Mouse (Mus musculus) lung, adult 2 months (tissue): ENCODE results near the gene Slc29a3.

Experiments used
- CTCF ChIP-seq: fragments of 200-500 bp; IDR thresholded peaks from 2 replicates; pipeline ENCODE4 v1.5.1; 2011; ENCODE audit warnings: mild to moderate bottlenecking, low read length, control low read depth; ENCODE audit not compliant: insufficient read depth
- POLR2A ChIP-seq: fragments of 200-500 bp; IDR thresholded peaks from 2 replicates; pipeline ENCODE4 v1.6.1; 2011; ENCODE audit warnings: low read depth, mild to moderate bottlenecking, control low read depth, low read length, borderline replicate concordance; ENCODE audit errors: extremely low read depth

DNA sequence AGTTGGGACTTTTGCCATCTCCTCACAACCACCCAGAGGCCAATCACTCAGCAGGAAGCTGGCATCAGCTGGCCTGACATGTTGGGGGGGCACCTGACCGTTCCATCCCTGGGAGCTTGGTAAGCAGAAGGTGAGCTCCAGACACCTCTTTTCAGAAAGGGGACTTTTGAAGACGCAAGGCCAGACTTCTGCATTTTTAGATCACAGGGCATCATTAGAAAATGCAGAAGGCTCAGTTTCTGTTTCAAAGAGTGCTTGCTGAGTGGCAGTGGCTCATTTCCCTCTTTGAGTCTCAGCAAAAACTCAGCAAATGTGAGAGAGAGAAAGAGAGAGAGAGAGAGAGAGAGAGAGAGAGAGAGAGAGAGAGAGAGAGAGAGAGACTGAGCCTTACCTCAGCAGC is 47.5 kb downstream of the Slc29a3 start:
- TF ChIP-seq POLR2A: no peak
- no peak for TF ChIP-seq CTCF
